Mouse (Mus musculus) embryonic facial prominence, embryonic 14.5 days (tissue): Measurements from ENCODE around the gene Ptk6. TPM values are rescaled to one million over a fixed set of nuclear protein-coding genes. Genes with fewer than 3 reads are reported as not detected.

Experiments
- ATAC-seq: fragments of 200-750 bp; cut with Nextera tagmentation; 2 replicates; pipeline ENCODE4 v1.8.0; 2017; ENCODE audit warnings: low read depth, moderate number of reproducible peaks, moderate TSS enrichment
- DNase-seq: peaks from one replicate; pipeline ENCODE4 v3.0.0-alpha.2; 2015; ENCODE audit warnings: low spot score
- H3K27ac ChIP-seq: fragments of 300-500 bp; sonication (generic); replicated peaks from 2 replicates; pipeline ENCODE4 v1.5.1; 2014; ENCODE audit warnings: low read depth, mild to moderate bottlenecking, low read length, moderate library complexity
- H3K27me3 ChIP-seq: fragments of 300-500 bp; sonication (generic); replicated peaks from 2 replicates; pipeline ENCODE4 v1.6.1; 2014; ENCODE audit warnings: low read length; ENCODE audit not compliant: control insufficient read depth, insufficient read depth
- H3K36me3 ChIP-seq: fragments of 300-500 bp; sonication (generic); 2 replicates; pipeline ENCODE4 v1.6.1; 2014; ENCODE audit warnings: low read length, mixed read lengths; ENCODE audit not compliant: control insufficient read depth, insufficient read depth
- H3K4me1 ChIP-seq: fragments of 300-500 bp; sonication (generic); 2 replicates; pipeline ENCODE4 v1.6.1; 2014; ENCODE audit warnings: antibody characterized with exemption, low read length; ENCODE audit not compliant: control insufficient read depth, insufficient read depth
- H3K4me2 ChIP-seq: fragments of 300-500 bp; sonication (generic); 2 replicates; pipeline ENCODE4 v1.6.1; 2014; ENCODE audit warnings: low read depth, mild to moderate bottlenecking, low read length, moderate library complexity, mixed read lengths
- H3K4me3 ChIP-seq: fragments of 300-500 bp; sonication (generic); 2 replicates; pipeline ENCODE4 v1.5.1; 2014; ENCODE audit warnings: low read depth, mild to moderate bottlenecking, low read length
- H3K9ac ChIP-seq: fragments of 300-500 bp; sonication (generic); 2 replicates; pipeline ENCODE4 v1.6.1; 2014; ENCODE audit warnings: low read depth, mild to moderate bottlenecking, low read length, moderate library complexity, mixed read lengths
- H3K9me3 ChIP-seq: fragments of 300-500 bp; sonication (generic); 2 replicates; pipeline ENCODE4 v1.6.1; 2016; ENCODE audit warnings: low read length; ENCODE audit not compliant: control insufficient read depth
- WGBS: fragments of 180-500 bp; shearing (Covaris S2); extraction: QIAGEN DNeasy Blood & Tissue Kit; methylation state at CpG from one replicate; pipeline ENCODE4 v1.1.7; 2014; 5-methylcytosine and 5-hydroxymethylcytosine counted together
- polyA plus RNA-seq: library from polyadenylated mRNA; unstranded; fragments of >200 nt; fragmentation: Nextera tagmentation; extraction: Ambion mirVana; gene quantifications from 2 replicates; pipeline ENCODE4 v1.2.1, GENCODE M21; 2014

Ptk6 gene
- polyA plus RNA-seq, 1 experiment from 2014 or later, result 0.19 TPM

DNA sequence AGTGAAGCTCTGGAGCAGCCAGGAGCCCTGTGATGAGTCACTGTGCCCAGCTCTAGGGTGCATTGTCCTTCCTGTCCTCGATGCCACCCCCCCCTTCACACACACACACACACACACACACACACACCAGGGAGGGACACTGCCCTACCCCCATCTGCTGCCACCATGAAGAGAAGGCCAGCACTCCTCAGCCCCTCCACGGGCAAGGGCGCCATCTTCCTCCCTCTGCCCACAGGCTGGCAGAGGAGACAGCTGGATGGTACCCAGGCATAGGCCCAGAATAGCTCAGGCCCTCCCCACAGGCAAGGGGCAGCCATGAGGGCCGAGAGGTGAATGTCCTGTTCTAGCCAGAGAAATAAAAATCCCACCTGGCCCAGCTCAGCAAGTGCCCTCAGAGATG lies 46.8 kb downstream of the Ptk6 start:
- H3K9ac ChIP-seq, result peak overlapping the region; percentile 37; the same call in 1 of the 2 replicates
- H3K4me1 ChIP-seq, result no peaks in the 10 kb centered on the region
- 76% methylated on average over 4 of the region's 4 CpGs for WGBS
- no peak overlapping the region for H3K27ac ChIP-seq
- H3K4me2 ChIP-seq, result peak overlapping the region; percentile 51; the same call in 1 of the 2 replicates
- H3K27me3 ChIP-seq, result peaks cover 38% of the 10 kb centered on the region
- ATAC-seq (no peak), DNase-seq (no peak)
- H3K36me3 ChIP-seq, result no peaks in the 10 kb centered on the region
- no peak overlapping the region for H3K4me3 ChIP-seq
- no peaks in the 10 kb centered on the region for H3K9me3 ChIP-seq

DNA sequence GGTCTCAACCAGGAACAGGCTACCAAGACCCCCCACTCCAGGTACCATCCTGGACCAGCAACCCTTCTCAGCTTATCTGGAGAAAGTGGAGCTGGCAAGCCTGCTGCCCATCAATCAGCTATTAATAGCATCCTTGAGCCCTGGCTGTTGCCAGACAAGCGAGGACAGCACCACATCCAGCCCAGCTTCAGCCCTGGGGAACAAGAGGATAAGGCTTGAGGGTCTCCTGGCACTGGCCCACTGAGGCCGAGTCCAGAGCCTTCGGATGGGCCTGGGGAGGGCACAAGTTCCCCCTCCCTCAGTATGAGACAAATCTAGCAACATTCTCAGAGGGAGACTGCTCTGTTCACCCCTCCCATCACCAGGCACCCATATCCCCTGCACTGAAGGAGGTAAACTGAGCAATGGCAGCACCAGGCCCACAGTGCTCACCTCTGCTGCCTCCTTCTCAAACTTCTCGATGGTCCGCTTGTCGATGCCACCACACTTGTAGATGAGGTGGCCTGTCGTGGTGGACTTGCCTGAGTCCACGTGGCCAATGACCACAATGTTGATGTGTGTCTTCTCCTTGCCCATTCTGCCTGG lies 47.7 kb downstream of the Ptk6 start:
- H3K9me3 ChIP-seq, result no peaks in the 10 kb centered on the region
- H3K4me2 ChIP-seq, result no peak overlapping the region
- DNase-seq, result no peak
- no peaks in the 10 kb centered on the region for H3K4me1 ChIP-seq
- WGBS, result 71% methylated on average over 8 of the region's 8 CpGs
- H3K27me3 ChIP-seq, result peaks cover 38% of the 10 kb centered on the region
- H3K27ac ChIP-seq, result no peak overlapping the region
- no peaks in the 10 kb centered on the region for H3K36me3 ChIP-seq
- ATAC-seq, result no peak
- H3K4me3 ChIP-seq, result no peak overlapping the region
- H3K9ac ChIP-seq, result no peak overlapping the region

DNA sequence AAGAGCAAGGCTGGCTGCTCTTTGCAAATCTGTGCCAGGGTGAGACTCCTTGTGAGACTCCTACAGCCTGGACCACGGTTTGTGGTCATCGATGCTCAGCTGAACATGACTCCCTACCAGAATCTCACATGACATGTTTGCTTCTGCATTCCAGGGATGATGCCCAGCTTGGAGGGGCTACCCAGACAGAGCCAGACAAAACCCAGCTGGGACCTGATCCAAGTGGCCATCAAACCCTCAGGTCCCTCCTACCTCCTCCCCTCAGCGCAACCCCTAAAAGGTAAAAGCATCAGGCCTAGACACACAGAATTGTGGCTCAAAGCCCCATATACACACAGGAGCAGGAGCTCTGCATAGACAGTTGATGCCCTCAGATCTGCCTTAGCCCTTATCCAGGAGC lies 48.2 kb downstream of the Ptk6 start:
- Histone ChIP-seq H3K4me2 (no peak overlapping the region), H3K9ac (no peak overlapping the region), H3K9me3 (no peaks in the 10 kb centered on the region), H3K4me3 (no peak overlapping the region), H3K36me3 (no peaks in the 10 kb centered on the region), H3K4me1 (no peaks in the 10 kb centered on the region), H3K27me3 (peaks cover 43% of the 10 kb centered on the region), H3K27ac (no peak overlapping the region)
- ATAC-seq (no peak), DNase-seq (no peak)
- 86% methylated on average over 3 of the region's 3 CpGs for WGBS

DNA sequence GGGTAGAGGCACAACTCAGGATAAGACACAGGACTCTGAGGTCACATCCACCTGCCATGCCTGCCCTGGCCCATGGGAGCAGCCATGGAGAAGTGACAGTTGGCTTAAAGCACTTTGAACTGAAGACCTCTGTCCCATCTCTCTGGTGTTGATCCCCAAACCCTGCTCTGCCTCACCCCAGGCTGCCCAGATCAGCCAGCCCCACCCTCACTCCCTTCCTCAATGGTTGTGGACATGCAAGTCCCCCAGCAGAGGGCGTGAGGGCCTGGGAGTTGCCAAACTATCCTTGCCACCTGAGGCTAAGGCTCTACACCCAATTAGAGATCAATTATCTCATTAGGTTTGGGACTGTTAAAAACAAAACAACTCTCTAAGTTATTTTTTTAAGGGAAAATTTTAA lies 48.8 kb downstream of the Ptk6 start:
- Histone ChIP-seq H3K4me3 (no peak overlapping the region), H3K36me3 (no peaks in the 10 kb centered on the region), H3K27me3 (peaks cover 48% of the 10 kb centered on the region), H3K4me1 (no peaks in the 10 kb centered on the region), H3K4me2 (no peak overlapping the region), H3K9me3 (no peaks in the 10 kb centered on the region), H3K9ac (no peak overlapping the region), H3K27ac (no peak overlapping the region)
- no peak for DNase-seq
- ATAC-seq, result no peak
- WGBS, result 0% methylated on average over 1 of the region's 1 CpGs

DNA sequence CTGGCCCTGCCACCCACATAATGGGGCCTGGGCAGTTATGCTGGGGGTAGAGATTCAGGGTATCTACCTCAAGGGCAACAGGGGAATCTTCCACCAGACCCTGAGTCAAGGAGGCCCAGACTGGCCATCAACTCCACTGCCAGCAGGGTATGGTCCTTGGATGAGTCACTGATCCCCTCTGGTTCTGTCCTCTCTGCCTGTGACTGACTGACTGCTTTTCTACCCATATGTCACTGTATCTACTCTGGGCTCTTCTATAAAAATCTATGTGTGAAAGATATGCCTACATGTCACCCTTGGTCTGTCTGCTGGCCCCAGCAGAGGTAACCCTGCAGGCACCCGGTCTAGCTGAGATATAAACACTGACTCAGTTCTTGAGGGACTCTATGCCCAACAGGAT lies 49.5 kb downstream of the Ptk6 start:
- peaks cover 3% of the 10 kb centered on the region; the same call in 1 of the 2 replicates for H3K4me1 ChIP-seq
- WGBS, result 75% methylated on average over 1 of the region's 1 CpGs
- no peak for DNase-seq
- no peak overlapping the region for H3K4me2 ChIP-seq
- no peak overlapping the region for H3K9ac ChIP-seq
- H3K9me3 ChIP-seq, result no peaks in the 10 kb centered on the region
- ATAC-seq, result no peak
- H3K4me3 ChIP-seq, result no peak overlapping the region
- H3K27me3 ChIP-seq, result peaks cover 50% of the 10 kb centered on the region
- H3K27ac ChIP-seq, result no peak overlapping the region
- H3K36me3 ChIP-seq, result no peaks in the 10 kb centered on the region

DNA sequence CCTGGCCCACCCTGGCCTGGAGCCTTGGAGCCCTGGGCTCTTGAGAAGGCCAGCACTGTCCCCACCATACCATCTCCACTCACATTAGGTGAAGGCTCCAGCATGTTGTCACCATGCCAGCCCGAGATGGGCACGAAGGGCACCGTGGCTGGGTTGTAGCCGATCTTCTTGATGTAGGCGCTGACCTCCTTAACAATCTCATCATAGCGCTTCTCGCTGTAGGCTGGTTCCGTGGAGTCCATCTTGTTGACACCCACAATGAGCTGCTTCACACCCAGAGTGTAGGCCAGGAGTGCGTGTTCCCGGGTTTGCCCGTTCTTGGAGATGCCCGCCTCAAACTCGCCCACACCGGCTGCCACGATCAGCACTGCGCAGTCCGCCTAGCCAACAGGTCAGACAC lies 49.9 kb downstream of the Ptk6 start:
- DNase-seq, result no peak
- H3K9me3 ChIP-seq, result no peaks in the 10 kb centered on the region
- H3K36me3 ChIP-seq, result no peaks in the 10 kb centered on the region
- H3K27ac ChIP-seq, result no peak overlapping the region
- no peak overlapping the region for H3K9ac ChIP-seq
- no peak for ATAC-seq
- H3K4me1 ChIP-seq, result peaks cover 5% of the 10 kb centered on the region; the same call in 1 of the 2 replicates
- WGBS, result 95% methylated on average over 17 of the region's 17 CpGs
- H3K27me3 ChIP-seq, result peaks cover 49% of the 10 kb centered on the region
- no peak overlapping the region for H3K4me3 ChIP-seq
- H3K4me2 ChIP-seq, result no peak overlapping the region

DNA sequence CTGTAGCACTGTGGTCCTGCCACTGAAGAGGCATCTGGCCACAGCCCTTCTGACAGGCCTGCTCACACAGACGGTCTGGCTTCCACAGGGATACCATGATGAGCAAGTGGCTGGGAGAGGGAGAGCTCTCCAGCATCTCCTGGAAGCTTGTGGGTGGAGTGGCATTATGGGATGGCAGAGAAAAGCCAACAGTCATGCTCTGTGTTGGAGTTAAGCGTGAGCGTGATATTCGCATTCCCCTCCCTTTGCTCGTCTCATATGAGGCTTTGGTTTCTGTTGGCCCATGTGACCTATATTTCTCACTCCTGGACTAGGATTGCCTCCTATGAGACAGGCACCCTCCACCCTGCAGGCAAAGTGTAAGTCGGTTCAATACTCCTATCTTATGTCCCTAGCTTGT lies 52.3 kb downstream of the Ptk6 start:
- DNase-seq, result no peak
- no peak overlapping the region for H3K4me3 ChIP-seq
- WGBS, result 71% methylated on average over 6 of the region's 6 CpGs
- H3K9me3 ChIP-seq, result no peaks in the 10 kb centered on the region
- peaks cover 5% of the 10 kb centered on the region; the same call in 1 of the 2 replicates for H3K4me1 ChIP-seq
- H3K36me3 ChIP-seq, result no peaks in the 10 kb centered on the region
- ATAC-seq, result no peak
- no peak overlapping the region for H3K4me2 ChIP-seq
- no peak overlapping the region for H3K27ac ChIP-seq
- peaks cover 36% of the 10 kb centered on the region for H3K27me3 ChIP-seq
- H3K9ac ChIP-seq, result no peak overlapping the region

DNA sequence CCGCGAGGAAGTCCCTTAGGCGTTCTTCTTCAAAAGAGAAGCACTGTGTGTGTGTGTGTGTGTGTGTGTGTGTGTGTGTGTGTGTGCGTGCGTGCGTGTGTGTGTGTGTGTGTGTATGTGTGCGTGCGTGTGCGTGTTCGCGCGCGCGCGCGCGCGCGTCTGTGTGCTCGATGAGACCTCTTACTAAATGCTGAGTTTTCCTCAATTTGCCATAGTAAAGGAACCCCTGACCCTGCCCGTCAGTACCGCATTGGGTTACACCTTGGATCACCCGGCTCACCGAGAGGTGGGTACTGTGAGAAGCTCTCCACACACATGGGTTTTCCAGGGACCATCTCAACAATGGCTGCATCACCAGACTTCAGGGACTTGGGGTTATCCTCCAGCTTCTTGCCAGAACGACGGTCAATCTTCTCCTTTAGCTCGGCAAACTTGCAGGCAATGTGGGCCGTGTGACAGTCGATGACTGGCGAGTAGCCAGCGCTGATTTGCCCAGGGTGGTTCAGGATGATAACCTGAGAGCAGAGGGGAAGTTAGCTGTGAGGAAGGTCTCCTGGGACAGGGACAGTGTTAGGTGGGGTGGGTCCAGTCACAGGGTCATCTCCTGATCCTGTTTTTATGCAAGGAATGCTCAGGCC lies 54.2 kb downstream of the Ptk6 start:
- H3K9me3 ChIP-seq, result no peaks in the 10 kb centered on the region
- 22% methylated on average over 15 of the region's 31 CpGs for WGBS
- H3K27me3 ChIP-seq, result peaks cover 29% of the 10 kb centered on the region
- ATAC-seq (no peak), DNase-seq (no peak)
- peak overlapping the region; percentile 37; the same call in 1 of the 2 replicates for H3K9ac ChIP-seq
- H3K27ac ChIP-seq, result no peak overlapping the region
- H3K4me1 ChIP-seq, result peaks cover 5% of the 10 kb centered on the region; the same call in 1 of the 2 replicates
- peak overlapping the region; percentile 88 for H3K4me2 ChIP-seq
- peak overlapping the region; percentile 45 for H3K4me3 ChIP-seq
- H3K36me3 ChIP-seq, result no peaks in the 10 kb centered on the region
